Mouse (Mus musculus): Measurements from ENCODE around the gene Atxn7l1. TPM values are rescaled to one million over a fixed set of nuclear protein-coding genes. Genes with fewer than 3 reads are reported as not detected.

Gene Atxn7l1
- polyA plus RNA-seq, 1 experiment from 2014 or later: 11.2 TPM

DNA sequence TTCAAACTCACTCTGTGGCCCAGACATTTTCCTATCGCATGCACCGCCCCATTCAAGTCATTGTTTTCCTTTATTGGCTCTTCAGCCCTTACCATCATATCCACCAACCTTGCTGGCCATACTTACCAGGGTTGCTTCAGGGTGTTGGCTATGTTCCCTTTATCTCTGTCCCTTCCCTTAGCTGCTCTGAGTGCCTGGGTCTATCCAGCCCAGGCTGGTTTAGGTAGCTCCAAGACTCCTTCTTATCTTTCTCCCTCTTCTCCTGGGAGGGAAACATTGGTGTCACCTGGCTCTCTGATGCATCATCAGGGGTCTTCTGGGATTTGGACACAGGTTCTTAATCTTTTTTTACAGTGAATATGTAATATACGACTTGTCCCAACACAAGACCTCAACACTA is 36.6 kb downstream of the Atxn7l1 start:
- Histone ChIP-seq H3K4me2 (no peak overlapping the region), H3K4me1 (replicated peaks) (no peaks in the 10 kb centered on the region), H3K9ac (replicated peaks) (no peak overlapping the region), H3K27ac (no peak overlapping the region), H3K9me3 (no peaks in the 10 kb centered on the region), H3K36me3 (no peaks in the 10 kb centered on the region), H3K4me3 (replicated peaks) (no peak overlapping the region), H3K27me3 (no peaks in the 10 kb centered on the region)
- 93% methylated on average over 3 of the region's 3 CpGs for WGBS
- no peak for ATAC-seq (ENCODE audit: insufficient number of reproducible peaks, insufficient read depth, low FRiP score, low TSS enrichment, low read depth)

DNA sequence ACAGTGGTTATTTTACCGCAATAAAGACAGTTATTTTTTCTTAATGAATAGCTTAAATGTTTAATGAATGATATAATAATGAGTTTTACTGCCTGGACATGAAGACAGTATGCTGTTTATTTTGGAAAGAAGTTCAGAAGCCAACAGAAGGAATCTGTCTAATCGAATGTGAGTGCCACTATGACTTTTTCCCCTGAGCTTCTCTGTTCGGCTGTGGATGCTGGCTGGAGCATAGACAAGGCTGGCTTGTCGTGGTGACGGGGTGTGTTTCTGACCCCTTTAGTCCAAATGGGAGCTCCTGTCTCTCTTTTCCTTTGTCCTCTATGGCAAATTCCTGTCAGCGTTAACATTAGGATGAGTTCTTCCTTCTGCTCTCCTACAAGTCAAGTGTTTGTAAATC is 37.6 kb downstream of the Atxn7l1 start:
- 87% methylated on average over 6 of the region's 6 CpGs for WGBS
- H3K4me1 ChIP-seq (replicated peaks): no peaks in the 10 kb centered on the region
- H3K36me3 ChIP-seq: no peaks in the 10 kb centered on the region
- no peak overlapping the region for H3K4me2 ChIP-seq
- no peaks in the 10 kb centered on the region for H3K9me3 ChIP-seq
- no peak overlapping the region for H3K27ac ChIP-seq
- ATAC-seq (ENCODE audit: insufficient number of reproducible peaks, insufficient read depth, low FRiP score, low TSS enrichment, low read depth): no peak
- no peaks in the 10 kb centered on the region for H3K27me3 ChIP-seq
- no peak overlapping the region for H3K9ac ChIP-seq (replicated peaks)
- H3K4me3 ChIP-seq (replicated peaks): no peak overlapping the region

DNA sequence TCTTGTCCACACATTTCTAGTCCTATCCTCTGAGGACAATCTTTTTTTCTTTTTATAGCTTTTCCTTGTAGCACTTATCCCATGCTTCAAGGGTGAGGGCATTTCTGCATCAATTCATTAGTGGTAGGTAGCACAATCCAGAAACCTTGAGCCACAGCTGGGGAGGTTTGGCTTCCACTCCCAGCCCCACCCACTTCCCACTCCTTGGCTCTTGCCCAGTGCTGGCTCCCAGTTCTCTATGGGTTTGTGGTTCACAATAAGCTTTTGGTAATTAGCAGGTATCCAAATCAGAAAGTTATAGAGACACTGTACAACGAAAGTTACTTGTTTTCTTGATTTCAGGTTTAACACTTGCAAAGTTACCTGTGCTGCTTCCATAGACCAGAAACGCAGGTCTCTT is 38.8 kb downstream of the Atxn7l1 start:
- Histone ChIP-seq H3K9me3 (no peaks in the 10 kb centered on the region), H3K36me3 (no peaks in the 10 kb centered on the region), H3K9ac (replicated peaks) (no peak overlapping the region), H3K27me3 (no peaks in the 10 kb centered on the region), H3K4me2 (no peak overlapping the region), H3K4me1 (replicated peaks) (0 out of 2 replicates have a peak, but pooled peaks cover 2% of the 10 kb centered on the region), H3K4me3 (replicated peaks) (no peak overlapping the region), H3K27ac (no peak overlapping the region)
- 94% methylated on average over 2 of the region's 2 CpGs for WGBS
- no peak for ATAC-seq (ENCODE audit: insufficient number of reproducible peaks, insufficient read depth, low FRiP score, low TSS enrichment, low read depth)

- no peak overlapping the region for H3K4me2 ChIP-seq
- 91% methylated on average over 7 of the region's 7 CpGs for WGBS
- H3K27me3 ChIP-seq: no peaks in the 10 kb centered on the region
- ATAC-seq (ENCODE audit: insufficient number of reproducible peaks, insufficient read depth, low FRiP score, low TSS enrichment, low read depth): no peak
- no peaks in the 10 kb centered on the region for H3K9me3 ChIP-seq
- H3K4me1 ChIP-seq (replicated peaks): peaks cover 8% of the 10 kb centered on the region; the same call in 1 of the 2 replicates
- H3K9ac ChIP-seq (replicated peaks): no peak overlapping the region
- no peaks in the 10 kb centered on the region for H3K36me3 ChIP-seq
- H3K4me3 ChIP-seq (replicated peaks): no peak overlapping the region
- no peak overlapping the region for H3K27ac ChIP-seq
These were observed 42.6 kb downstream of the Atxn7l1 start for GRCm38 (mm10) chr12:33190133-33190532.

DNA sequence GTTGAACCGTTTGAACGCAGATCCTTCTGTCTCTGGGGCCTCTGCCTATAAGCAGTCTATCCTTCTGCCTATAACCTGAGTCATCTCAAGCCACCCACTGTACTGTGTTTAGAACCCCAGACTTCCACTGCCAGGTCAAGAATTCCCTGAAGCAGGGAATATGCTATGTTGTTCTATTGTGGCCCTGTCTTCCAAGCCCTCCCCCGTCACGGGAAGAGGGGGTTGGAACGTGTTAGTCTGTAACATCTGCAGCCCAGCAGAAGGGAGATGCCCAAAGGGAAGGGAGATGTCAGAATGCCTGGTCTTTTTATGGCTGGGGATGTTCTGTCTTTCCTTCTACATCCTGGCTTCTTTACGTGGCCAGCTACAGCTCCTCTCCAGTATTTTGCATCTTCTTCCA is 43.1 kb downstream of the Atxn7l1 start:
- Histone ChIP-seq H3K4me1 (replicated peaks) (peaks cover 8% of the 10 kb centered on the region; the same call in 1 of the 2 replicates), H3K36me3 (no peaks in the 10 kb centered on the region), H3K4me3 (replicated peaks) (no peak overlapping the region), H3K27ac (no peak overlapping the region), H3K9me3 (no peaks in the 10 kb centered on the region), H3K4me2 (no peak overlapping the region), H3K9ac (replicated peaks) (no peak overlapping the region), H3K27me3 (no peaks in the 10 kb centered on the region)
- WGBS: 68% methylated on average over 6 of the region's 6 CpGs
- no peak for ATAC-seq (ENCODE audit: insufficient number of reproducible peaks, insufficient read depth, low FRiP score, low TSS enrichment, low read depth)

DNA sequence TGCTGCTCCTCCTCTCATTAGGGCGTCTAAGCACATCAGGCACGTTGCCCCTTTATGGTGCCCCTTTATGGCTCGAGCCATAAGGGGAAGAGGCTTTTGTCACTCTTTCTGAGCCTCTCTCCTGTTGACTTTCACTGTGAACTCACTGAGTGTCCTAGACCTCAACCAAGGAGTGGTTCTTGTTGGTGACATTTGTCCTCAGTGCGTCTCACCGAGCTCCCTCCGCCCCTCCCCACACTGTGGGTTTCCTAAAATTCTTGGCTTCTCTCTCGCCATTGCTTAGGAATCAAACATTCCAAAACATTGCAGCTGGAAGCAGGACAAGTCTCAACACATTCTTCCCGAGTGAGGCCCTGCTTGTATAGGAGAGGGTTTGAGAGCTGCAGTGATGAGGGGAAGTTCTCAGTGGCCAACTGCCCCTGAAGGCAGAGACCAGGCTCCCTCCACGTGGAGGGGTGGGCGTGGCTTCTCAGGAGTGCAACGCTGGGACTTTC is 46.0 kb downstream of the Atxn7l1 start:
- H3K36me3 ChIP-seq: 0 out of 2 replicates have a peak, but pooled peaks cover 4% of the 10 kb centered on the region
- no peak overlapping the region for H3K27ac ChIP-seq
- ATAC-seq (ENCODE audit: insufficient number of reproducible peaks, insufficient read depth, low FRiP score, low TSS enrichment, low read depth): peak; percentile 15; the same call in 1 of the 2 replicates
- 22% methylated on average over 11 of the region's 11 CpGs for WGBS
- H3K9ac ChIP-seq (replicated peaks): no peak overlapping the region
- H3K4me2 ChIP-seq: no peak overlapping the region
- H3K4me3 ChIP-seq (replicated peaks): no peak overlapping the region
- 0 out of 2 replicates have a peak, but pooled peaks cover 4% of the 10 kb centered on the region for H3K9me3 ChIP-seq
- peaks cover 8% of the 10 kb centered on the region; the same call in 1 of the 2 replicates for H3K4me1 ChIP-seq (replicated peaks)
- no peaks in the 10 kb centered on the region for H3K27me3 ChIP-seq

DNA sequence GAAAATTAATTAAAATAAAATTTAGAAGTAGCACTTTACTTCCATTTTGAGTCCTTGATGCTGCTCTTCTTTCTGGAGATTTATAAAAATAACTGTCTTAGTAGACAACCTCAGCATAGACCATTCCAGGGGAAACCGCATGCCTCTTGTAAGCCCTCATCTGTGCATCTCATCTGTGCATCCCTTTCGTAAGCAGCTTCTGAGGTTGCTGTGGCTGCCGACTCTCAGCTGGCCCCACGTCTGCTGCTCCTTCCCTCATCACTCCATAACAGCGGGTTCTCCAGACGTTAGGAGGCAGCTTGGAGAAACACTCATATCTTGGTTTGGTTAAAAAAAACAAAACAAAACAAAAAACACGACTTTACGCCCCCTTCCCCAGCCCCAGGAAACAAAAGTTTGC is 47.7 kb downstream of the Atxn7l1 start:
- Histone ChIP-seq H3K9me3 (0 out of 2 replicates have a peak, but pooled peaks cover 4% of the 10 kb centered on the region), H3K4me2 (no peak overlapping the region), H3K27me3 (no peaks in the 10 kb centered on the region), H3K4me3 (replicated peaks) (no peak overlapping the region), H3K4me1 (replicated peaks) (peaks cover 8% of the 10 kb centered on the region; the same call in 1 of the 2 replicates), H3K9ac (replicated peaks) (no peak overlapping the region), H3K36me3 (0 out of 2 replicates have a peak, but pooled peaks cover 4% of the 10 kb centered on the region), H3K27ac (no peak overlapping the region)
- ATAC-seq (ENCODE audit: insufficient number of reproducible peaks, insufficient read depth, low FRiP score, low TSS enrichment, low read depth): no peak
- WGBS: 70% methylated on average over 8 of the region's 8 CpGs

DNA sequence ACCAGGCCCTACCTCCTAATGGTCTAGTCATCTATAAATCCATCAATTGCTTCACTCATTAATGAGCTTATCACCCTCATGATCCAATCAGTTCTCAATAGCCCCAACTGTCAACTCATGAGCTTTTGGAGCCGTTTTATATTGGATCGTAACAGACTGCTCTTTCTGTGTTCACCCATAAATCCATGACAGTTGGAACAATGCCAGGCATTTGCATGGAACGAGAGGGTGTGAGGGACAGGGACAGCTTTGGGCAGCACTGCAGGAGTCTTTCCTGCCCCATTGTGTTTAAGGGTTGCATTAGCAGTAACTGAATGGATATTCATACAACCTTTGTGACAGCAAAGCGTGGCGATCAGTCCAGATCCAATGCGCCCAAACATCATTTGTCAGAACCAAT is 49.8 kb downstream of the Atxn7l1 start:
- WGBS: 74% methylated on average over 6 of the region's 6 CpGs

GRCm38 (mm10) chr12:33197746-33198145 is 50.3 kb downstream of the Atxn7l1 start:
- 0 out of 2 replicates have a peak, but pooled peaks cover 4% of the 10 kb centered on the region for H3K36me3 ChIP-seq
- H3K4me1 ChIP-seq (replicated peaks): peaks cover 16% of the 10 kb centered on the region
- ATAC-seq (ENCODE audit: insufficient number of reproducible peaks, insufficient read depth, low FRiP score, low TSS enrichment, low read depth): no peak

More for the DNA sequence above, 49.8 kb downstream of the Atxn7l1 start:
- H3K36me3 ChIP-seq: 0 out of 2 replicates have a peak, but pooled peaks cover 4% of the 10 kb centered on the region
- H3K27me3 ChIP-seq: no peaks in the 10 kb centered on the region
- H3K4me2 ChIP-seq: no peak overlapping the region
- no peak for ATAC-seq (ENCODE audit: insufficient number of reproducible peaks, insufficient read depth, low FRiP score, low TSS enrichment, low read depth)
- 0 out of 2 replicates have a peak, but pooled peaks cover 4% of the 10 kb centered on the region for H3K9me3 ChIP-seq
- no peak overlapping the region for H3K4me3 ChIP-seq (replicated peaks)
- H3K4me1 ChIP-seq (replicated peaks): peaks cover 11% of the 10 kb centered on the region
- H3K9ac ChIP-seq (replicated peaks): no peak overlapping the region
- H3K27ac ChIP-seq: no peak overlapping the region

DNA sequence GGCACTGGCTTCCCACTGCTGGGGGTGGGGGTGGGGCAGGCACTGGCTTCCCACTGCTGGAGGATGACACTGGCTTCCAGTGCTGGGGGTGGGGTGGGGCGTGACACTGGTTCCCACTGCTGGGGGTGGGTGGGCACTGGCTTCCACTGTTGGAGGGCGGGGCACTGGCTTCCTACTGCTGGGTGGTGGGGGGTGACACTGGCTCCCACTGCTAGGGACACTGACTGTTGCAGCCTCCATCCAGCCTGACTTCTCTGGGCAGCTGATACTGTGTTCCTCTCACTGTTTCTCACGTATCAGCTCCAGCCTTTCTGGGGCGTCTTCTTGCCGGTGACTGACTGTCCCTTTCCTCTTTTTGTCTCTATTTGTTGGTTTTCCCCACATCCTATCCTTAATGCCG is 53.6 kb downstream of the Atxn7l1 start:
- H3K4me2 ChIP-seq: no peak overlapping the region
- H3K9me3 ChIP-seq: 0 out of 2 replicates have a peak, but pooled peaks cover 4% of the 10 kb centered on the region
- no peak overlapping the region for H3K4me3 ChIP-seq (replicated peaks)
- H3K36me3 ChIP-seq: 0 out of 2 replicates have a peak, but pooled peaks cover 4% of the 10 kb centered on the region
- H3K4me1 ChIP-seq (replicated peaks): peaks cover 11% of the 10 kb centered on the region
- H3K27me3 ChIP-seq: no peaks in the 10 kb centered on the region
- 91% methylated on average over 6 of the region's 6 CpGs for WGBS
- no peak for ATAC-seq (ENCODE audit: insufficient number of reproducible peaks, insufficient read depth, low FRiP score, low TSS enrichment, low read depth)
- no peak overlapping the region for H3K9ac ChIP-seq (replicated peaks)
- H3K27ac ChIP-seq: no peak overlapping the region

More at GRCm38 (mm10) chr12:33197746-33198145, 50.3 kb downstream of the Atxn7l1 start:
- H3K4me3 ChIP-seq (replicated peaks): no peak overlapping the region
- H3K4me2 ChIP-seq: no peak overlapping the region
- no peak overlapping the region for H3K9ac ChIP-seq (replicated peaks)
- 85% methylated on average over 6 of the region's 6 CpGs for WGBS
- H3K27ac ChIP-seq: no peak overlapping the region
- H3K9me3 ChIP-seq: 0 out of 2 replicates have a peak, but pooled peaks cover 4% of the 10 kb centered on the region
- no peaks in the 10 kb centered on the region for H3K27me3 ChIP-seq

GRCm38 (mm10) chr12:33201491-33202210 is 54.2 kb downstream of the Atxn7l1 start:
- no peaks in the 10 kb centered on the region for H3K27me3 ChIP-seq
- no peak overlapping the region for H3K4me3 ChIP-seq (replicated peaks)
- no peak overlapping the region for H3K27ac ChIP-seq
- H3K36me3 ChIP-seq: 0 out of 2 replicates have a peak, but pooled peaks cover under 1% of the 10 kb centered on the region
- H3K4me1 ChIP-seq (replicated peaks): peaks cover 11% of the 10 kb centered on the region
- no peak overlapping the region for H3K9ac ChIP-seq (replicated peaks)
- no peak for ATAC-seq (ENCODE audit: insufficient number of reproducible peaks, insufficient read depth, low FRiP score, low TSS enrichment, low read depth)
- H3K9me3 ChIP-seq: 0 out of 2 replicates have a peak, but pooled peaks cover under 1% of the 10 kb centered on the region
- H3K4me2 ChIP-seq: no peak overlapping the region
- WGBS: 79% methylated on average over 7 of the region's 7 CpGs

Measured in limb, embryonic 12.5 days (tissue).